Mouse (Mus musculus): ENCODE data around the gene March7.

Gene March7

DNA sequence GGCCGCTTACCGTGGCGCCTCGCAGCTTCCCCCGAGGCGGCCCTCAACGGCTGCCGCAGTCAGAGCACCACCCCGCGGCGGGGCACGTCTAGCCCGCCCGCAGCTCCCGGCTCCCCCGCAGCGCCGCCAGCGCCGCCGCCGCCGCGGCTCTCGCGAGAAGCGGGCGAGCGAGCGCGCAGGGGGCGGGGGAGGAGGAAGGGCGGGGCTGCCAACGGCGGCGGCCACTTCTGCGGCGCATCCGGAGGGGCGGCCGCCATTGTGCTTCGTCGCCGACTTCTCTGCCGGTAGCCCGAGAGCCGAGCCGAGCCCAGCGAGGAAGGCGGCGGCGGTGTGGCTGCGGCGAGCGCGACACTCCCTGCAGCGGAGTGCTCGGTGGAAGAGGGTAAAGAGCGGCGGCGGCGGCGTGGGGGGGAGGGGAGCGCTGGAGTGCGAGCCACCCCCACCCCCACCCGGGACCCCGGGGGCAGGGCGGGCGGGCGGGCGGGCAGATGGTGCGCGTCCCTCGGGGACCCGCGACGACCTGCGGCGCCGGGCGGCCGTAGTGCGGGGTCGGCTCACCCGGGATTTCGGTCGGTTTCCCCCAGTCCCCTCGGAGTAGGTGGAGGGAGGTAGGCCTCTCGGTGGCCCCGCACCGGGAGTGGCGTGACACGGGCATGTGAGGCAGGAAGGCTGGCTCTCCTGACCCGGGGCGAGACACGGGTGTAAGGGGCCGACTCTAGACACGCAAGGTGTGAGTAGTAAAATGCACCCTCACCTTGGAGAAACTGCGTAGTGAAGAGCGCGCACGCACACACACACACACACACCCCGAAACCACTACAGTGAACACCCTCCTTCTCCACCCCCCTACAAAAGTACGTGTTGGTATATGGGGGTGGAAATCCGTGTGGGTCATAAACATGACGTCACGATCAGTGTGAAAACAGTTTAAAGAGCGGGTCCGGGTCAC lies at the start of gene March7, which contains the start of gene Baz2b:
Gene March7, plus strand, starts transcription at position 185 of the 949 bp plus-strand sequence.
Gene Baz2b, minus strand, starts transcription at position 137 of the 949 bp plus-strand sequence.
- DNase-seq (ENCODE audit: low spot score): peak; percentile 89

DNA sequence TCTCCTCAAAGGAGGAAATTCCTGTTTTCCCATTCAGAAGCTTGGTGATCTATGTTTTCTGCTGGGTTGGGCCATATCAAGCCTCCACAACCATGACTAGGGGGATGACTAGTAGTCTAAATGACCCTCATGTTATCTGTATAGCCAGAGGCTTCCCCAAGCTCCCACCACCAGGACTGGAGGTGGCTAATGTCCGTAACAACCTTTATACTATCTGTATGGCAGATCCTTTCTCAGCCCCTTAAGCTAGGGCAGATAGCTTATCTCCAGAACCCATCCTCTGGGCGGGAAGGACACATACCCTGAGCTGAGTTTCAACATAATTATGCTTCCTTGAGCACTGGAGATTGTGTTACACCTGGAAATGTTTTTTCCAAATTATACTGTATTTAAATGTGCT lies 45.9 kb upstream of the March7 start:
- DNase-seq (ENCODE audit: low spot score): no peak

DNA sequence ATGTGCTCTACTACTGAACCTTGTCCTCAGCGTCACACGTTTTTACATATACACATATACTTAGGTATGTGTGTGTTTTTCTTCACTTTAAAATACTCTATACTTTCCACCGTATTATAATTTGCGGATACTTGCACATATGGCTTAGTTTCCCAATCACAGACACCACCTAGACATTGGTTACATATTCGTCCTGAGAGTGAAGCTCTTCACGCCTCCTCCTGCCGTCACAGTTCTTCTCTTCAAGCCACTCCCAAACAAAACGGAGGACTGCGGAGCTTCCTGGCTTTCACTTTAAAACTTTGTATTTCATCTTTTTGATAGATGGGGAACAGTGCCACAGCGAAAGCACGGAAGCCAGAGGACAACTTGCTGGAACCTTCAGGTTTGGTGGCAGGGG lies 44.0 kb upstream of the March7 start:
- DNase-seq (ENCODE audit: low spot score): no peak

DNA sequence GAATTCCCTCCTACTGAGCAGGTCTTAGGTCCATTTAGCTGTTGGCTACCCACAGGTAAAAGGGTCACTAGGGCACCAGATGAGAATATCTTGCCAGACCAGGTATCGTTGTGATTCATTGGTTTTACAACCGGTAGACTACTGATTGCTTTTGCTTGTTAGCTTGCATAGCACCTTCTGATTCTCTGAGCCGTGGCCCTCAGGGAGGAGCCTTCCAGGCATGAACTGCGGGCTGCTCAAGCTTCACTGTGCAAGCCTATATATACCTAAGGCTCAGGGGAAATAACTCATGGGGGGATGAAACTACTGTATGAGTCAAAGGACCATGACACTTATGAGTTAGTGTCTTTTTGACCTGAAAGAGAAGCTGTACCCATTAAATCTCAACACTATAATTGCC lies 42.8 kb upstream of the March7 start:
- no peak for DNase-seq (ENCODE audit: low spot score)

DNA sequence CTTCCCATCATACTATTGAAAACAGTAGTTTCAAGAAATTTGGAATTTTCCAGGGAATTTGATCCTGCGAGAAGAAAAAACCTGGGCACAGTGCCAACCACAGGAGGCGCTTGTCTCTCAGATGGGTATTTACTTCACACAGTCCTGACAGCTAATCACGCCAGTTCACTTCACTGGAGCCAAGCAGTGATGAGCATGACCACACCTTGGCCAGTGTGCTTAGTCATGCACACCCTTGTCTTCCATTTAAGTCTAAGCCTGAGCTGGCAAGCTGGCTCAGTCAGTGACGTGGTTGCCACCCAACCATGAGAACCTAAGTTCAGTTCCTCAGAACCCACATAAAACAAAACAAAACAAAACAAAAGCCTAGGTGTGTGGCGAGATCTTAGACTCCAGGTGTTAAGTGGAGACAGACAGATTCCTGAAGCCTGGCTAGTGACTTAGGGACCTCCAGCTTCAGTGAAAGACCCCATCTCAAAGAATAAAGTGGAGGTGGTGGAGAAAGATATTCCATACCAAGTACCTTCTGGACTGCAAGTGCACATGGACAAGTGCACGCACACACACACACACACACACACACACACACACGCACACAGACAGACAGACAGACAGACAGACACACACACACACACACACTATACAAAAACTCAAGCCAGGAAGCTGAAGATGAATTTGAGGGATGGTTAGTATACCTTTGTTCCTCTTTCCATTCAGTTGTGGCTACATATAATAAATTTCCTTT lies 37.7 kb upstream of the March7 start:
- peak; percentile 11 for DNase-seq (ENCODE audit: low spot score)

DNA sequence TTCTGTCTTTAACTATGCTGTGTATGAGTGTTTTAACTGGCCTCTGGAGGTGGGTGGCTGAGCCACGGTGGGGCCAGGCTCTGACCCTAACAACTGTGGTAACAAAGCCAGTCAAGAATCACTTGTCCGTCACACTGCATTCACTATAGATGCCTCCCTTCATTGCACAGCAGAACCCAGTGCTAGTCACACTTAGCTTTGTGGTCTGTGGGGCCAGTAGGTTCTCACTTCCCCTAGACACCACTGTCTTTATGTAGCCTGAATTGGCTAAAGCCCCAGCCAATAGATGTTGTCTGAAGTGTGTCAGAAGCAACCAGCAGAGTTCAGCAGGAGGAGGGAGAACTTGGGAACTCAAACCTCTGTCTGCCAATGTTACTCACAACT lies 37.2 kb upstream of the March7 start:
- DNase-seq (ENCODE audit: low spot score): no peak

DNA sequence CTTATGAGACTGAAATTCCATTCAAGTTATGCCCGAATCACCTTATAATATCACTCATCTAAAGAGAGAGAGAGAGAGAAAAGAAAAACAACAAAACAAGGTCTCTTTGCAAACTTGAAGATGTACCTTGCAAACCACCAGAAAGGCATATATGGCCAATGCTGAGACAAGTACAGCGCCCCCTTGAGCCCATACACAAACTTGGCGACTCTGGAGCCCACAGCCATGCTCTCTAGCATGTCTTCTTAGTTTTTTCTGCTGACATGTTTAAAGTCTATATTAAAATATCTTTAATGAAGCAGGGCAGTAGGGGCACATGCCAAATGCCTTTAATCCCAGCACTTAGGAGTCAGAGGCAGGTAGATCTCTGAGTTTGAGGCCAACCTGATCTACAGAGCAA lies 36.5 kb upstream of the March7 start:
- no peak for DNase-seq (ENCODE audit: low spot score)

DNA sequence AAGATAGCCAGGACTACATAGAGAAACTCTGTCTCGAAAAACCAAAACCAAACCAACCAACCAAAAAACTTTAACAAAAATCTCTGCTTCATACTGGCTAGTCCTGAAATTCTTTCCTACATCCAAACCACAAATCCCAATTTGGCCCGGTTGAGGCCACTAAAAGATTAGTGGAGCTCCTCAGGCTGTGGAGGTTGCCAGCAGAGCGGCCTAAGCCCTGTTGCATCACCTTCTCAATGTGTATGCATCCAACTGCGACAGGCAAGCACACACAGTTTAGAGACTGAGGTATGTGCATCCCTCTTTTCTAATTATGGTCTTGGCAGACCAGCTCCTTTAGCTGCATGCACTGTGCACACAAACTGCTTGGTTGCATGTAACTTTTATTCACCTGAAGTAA lies 36.1 kb upstream of the March7 start:
- DNase-seq (ENCODE audit: low spot score): peak; percentile 25

DNA sequence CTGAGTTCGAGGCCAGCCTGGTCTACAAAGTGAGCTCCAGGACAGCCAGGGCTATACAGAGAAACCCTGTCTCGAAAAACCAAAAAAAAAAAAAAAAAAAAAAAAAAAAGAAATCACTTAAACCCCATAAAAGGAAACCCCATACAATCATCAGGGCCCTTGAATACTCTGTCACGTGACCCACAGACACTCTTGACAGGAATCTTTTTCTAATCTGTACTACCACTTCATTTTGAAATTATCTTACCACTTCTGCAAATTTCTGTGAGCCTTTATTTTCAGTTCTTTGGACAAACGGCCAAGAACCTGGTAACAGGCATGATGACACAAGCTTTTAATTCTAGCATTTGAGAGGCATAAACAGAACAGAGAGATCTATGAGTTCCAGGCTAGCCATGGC lies 34.6 kb upstream of the March7 start:
- no peak for DNase-seq (ENCODE audit: low spot score)

DNA sequence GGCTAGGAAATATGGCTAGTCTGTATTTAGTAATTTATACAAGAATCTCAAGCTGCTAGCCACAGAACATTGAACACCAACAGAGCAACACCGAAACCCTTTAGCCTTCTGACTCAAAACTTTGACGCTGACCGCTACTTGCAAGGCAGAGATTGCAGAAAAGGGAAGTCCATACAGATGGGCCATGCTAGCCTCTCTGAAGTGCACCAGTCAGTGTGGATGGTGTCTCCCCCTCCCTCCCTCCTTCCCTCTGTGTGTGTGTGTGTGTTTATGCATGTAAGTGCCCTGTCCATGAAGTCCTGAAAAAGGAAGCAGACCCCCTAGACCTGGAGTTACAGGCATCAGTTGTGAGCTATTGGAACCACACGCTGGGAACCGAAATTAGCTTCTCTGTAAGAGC lies 33.6 kb upstream of the March7 start:
- no peak for DNase-seq (ENCODE audit: low spot score)

DNA sequence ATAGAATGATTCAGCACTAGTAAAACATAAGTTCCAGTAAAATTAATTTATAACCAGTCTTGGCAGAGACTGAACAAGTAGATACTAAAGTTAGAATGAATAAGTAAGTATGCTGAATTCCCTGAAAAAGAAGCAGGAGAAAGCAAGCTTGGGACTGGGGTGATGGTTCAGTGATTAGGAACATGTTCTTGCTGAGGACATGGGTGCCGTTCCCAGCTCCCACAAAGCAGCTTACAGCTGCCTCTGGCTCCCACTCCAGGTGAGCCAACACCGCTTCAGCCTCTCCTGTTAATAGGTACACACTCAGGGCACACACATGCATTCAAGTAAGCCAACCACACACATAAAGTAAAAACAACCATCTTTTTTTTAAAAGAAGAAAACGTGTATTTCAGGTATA lies 32.2 kb upstream of the March7 start:
- DNase-seq (ENCODE audit: low spot score): no peak

DNA sequence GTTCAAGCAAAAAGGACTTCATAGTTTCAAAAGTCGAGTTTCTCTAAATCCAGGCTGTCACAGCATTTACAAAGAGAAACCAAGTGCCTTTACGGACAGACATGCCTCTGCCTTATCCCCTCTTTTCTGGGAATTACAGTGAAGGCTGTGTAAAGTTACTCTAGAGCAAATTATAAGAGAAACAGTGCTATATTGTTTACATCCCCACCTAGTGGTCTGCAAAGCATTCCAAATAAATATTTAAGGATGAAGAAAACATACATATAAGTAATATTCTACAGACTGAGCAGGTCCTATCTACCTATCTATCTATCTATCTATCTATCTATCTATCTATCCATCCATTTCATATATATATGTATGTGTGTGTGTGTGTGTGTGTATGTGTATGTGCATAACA lies 28.0 kb upstream of the March7 start:
- no peak for DNase-seq (ENCODE audit: low spot score)

DNA sequence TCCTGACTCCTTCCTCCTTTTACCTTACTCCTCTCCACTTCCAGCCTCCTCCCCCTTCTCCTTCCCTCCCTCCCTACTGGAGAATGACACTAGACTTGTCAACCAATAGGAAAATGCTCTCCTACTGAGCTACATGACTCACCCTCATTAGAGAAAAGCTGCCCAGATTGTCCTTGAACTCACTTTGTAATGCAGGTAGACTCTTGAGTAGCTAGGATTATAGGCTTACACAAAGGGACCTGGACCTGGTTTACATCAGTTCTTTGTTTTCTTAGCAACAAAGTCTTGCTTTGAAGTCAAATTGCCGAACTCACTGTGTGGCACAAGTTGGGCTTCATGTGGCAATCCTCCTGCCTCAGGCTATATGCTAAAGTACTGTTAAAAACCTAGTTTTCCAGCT lies 12.8 kb upstream of the March7 start:
- DNase-seq (ENCODE audit: low spot score): no peak

DNA sequence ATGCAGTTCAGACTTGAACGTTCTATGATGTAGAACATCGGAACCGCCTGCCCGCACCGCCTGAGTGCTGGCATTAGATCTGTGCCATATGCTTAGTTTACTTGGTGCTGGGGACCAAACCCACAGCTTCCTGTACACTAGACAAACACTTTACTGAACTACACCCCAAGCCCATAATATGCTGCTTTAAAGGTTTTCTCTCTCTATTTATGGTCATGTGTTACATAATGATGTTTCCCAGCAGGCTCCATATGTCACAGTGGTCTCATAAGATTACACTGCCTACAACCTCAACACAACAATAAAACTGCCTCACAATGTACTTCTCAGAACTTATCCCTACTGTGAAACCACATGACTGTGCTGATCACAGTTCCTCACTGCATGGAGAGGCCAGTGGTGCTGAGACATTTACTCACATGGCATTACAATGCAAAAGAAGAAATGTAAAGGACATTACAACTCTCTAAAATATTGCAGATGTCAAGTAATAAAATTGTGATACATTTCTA lies 9.6 kb upstream of the March7 start:
- DNase-seq (ENCODE audit: low spot score): no peak

DNA sequence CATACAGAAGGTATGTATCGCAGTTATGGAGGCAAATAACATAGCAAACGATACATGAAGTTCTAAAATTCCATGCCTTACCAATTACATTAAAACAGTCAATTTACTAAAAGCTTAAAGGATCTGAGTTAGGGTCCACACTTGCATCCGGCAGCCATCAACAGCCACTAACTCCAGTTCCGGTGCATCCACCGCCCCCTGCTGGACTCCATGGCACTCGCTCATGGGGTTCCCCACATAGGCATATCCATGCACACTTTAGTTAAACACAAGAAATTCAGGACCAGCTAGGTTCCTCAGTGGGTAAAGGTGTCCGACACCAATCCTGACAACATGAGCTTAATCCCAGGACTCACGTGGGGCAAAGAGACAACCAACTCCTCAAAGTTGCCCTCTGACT lies 9.0 kb upstream of the March7 start:
- DNase-seq (ENCODE audit: low spot score): peak; percentile 71

DNA sequence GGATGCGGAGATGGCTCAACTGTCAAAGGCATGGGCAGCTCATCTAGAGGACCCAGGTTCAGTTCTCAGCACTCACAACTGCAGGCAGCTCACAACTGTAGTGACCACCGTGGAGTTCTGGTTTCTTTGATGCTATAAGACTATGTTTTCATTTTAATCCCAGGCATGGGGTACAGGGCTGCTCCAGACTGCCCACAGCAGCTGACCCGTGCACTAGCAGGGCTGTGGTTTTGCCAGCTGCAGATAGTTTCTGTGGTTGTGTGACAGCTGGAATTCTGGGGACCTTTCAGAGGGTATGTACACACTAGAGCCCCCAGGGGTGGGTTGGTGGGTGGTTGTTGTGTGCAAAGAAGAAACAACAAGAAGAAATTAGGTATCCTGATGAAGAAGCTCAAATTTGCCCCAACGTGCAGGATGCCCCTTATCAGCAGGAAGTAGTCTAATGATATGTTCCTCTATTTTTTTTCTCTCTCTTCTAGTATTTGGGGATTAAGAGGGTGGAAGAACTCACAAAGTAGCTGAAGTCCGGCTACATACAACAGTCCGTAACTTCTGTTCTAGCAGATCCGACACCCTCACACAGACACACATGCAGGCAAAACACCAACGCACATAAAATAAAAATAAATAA lies 6.7 kb upstream of the March7 start:
- no peak for DNase-seq (ENCODE audit: low spot score)

DNA sequence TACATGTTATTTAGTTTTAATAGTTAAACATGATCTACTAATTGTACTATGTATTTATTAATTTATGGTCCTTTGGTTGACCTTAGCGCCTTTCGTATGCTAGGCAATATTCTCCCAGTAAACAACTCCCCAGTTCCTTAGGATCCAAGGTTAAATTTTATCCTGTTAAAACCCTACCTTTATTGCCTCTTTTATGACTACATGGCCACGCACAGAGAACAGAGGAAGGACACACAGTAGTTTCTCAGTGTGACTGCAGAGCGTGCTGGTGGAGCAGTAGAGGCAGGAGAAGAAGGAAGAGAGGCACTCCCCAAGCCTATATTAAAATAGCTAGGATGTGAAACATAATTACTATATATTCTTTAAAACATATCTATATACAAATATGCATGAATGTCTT lies 6.0 kb upstream of the March7 start:
- no peak for DNase-seq (ENCODE audit: low spot score)

DNA sequence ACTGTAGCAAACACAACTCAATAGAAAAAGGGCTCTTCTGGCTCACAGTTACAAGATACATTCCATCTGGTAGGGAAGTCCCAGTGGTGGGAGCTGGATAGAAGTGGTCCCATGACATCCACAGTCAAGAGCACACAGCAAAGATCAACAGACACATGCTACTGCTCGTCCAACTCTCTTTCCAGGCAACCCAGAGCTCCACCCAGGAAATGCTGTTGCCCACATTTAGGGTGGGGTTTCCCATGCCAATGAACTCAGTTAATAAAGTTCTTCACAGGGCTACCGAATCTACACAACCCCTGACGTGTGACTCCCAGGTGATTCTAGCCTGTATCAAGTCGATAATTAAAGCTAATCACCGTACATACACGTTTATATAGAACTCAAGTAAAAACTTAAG lies 5.5 kb upstream of the March7 start:
- no peak for DNase-seq (ENCODE audit: low spot score)

DNA sequence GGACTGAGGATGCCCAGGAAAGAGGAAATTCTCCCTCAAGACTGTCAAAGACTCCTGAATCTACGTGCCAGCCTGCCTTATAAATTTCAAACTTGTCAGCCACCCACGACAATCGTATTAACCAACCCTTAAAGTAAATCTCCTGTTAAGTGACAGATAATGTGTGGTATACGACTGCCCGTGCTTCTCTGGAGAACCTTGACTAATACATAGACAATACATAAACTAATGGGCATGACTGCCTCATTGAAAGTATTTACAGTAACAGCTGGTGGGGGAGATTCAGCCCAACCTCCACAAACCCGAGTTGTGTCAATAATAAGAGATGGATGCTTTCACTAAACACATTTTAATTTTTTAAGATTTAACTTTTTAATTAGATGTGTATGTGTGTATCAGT lies 3.9 kb upstream of the March7 start:
- DNase-seq (ENCODE audit: low spot score): no peak

DNA sequence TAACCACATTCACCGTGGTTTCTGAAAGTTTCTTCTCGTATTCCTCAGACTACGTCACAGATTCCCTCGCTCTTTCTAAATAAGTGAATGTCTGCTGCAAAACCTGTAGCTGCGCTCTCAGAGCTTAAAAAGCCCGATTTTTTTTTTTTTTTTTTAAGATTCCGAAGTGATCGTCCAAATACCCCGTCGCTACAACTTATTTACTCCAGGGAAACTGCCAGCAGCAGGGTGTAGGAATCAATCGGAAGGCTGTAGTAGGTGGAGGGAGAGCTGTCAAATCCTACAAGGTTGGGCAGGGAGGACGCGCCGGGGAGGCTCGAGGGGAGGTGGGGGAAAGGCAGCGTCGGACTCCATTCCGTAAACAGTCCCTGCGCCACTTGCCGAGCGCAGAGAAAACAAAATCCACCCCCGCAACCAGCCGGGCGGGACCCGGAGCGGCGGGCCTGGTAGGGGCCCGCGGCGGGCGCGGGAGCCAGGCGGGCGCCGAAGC lies 520 bp upstream of the March7 start:
- DNase-seq (ENCODE audit: low spot score): peak; percentile 45

DNA sequence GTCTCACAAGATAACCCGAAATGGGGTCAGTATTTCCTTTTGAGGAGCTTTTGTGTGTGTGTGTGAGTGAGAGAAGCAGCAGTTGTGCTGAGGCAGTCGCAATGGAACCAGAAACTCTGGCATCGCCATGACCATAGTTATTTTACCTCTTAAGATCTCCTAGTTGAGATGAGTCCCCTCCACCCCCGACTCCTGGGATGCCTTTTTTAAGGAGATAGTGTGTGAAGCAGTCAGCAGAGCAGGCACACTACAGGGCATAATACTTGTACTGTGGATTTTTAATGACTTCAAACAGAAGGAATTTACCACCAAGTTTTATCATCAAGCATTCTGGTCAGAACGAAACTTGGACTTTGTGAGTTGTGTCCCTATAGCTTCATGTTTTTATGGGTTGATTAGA lies 1.1 kb downstream of the March7 start:
- no peak for DNase-seq (ENCODE audit: low spot score)

DNA sequence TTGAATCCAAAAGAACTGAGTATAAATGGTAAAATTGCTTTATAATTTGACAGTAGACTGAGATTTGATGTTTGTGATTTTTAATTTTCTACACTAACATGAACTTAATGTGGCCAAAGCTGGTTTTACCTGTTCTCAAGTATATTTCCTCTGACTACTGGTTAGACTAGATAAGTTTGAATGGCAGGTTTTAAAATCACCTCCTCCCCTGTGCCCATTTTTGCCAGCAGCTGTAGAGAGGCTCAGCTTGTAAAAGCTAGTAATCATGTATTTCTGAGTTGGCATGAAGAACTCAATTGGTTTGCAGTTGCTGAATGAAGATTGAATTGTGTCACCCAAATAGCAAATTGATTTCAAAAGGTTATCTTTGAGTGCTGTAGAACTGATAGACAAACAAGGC lies 2.8 kb downstream of the March7 start:
- no peak for DNase-seq (ENCODE audit: low spot score)

Data from urinary bladder, postnatal 14 days (tissue).